In genomic region chr19:45075323-45076035, GRCm38 (mm10) we compare ENCODE assay signal across 7 mouse cellular contexts. TPM values are rescaled to one million over a fixed set of nuclear protein-coding genes. Genes with fewer than 3 reads are reported as not detected.
DNase-seq lines count a peak whose midpoint lies in the region; ATAC-seq lines count a peak whose summit lies in the region.

No protein-coding gene starts in this region.

- peaks cover 51% of the 10 kb centered on the region for H3K27me3 ChIP-seq in embryonic facial prominence, embryonic 12.5 days
- peaks cover 85% of the 10 kb centered on the region for H3K27me3 ChIP-seq in hindbrain, embryonic 10.5 days (ENCODE audit: insufficient read depth, poor library complexity, severe bottlenecking)

- ATAC-seq in embryonic facial prominence, embryonic 12.5 days (ENCODE audit: insufficient number of reproducible peaks, insufficient read depth, low FRiP score, low TSS enrichment) = 0 out of 2 replicates have a peak, but pooled peaks have one; percentile 16

- DNase-seq in urinary bladder, postnatal 14 days (ENCODE audit: low spot score) = peak; percentile 35
- DNase-seq in urinary bladder, adult 18-20 months (ENCODE audit: low spot score in 2 of 2) = no peak
- peak; percentile 57 for DNase-seq in hindbrain, embryonic 10.5 days (ENCODE audit: low spot score)
- peak; percentile 68 for DNase-seq in testis, postnatal 10 days (ENCODE audit: low spot score)
- DNase-seq in adrenal gland, adult 18-20 months (ENCODE audit: low spot score in 2 of 2) = no peak

- peak overlapping the region; percentile 59 for H3K4me3 ChIP-seq in embryonic facial prominence, embryonic 12.5 days
- peak overlapping the region; percentile 72 for H3K4me3 ChIP-seq in hindbrain, embryonic 10.5 days
- H3K4me3 ChIP-seq in macrophage (ENCODE audit: inconsistent target) = peak overlapping the region; percentile 79

- peak overlapping the region; percentile 89 for H3K27ac ChIP-seq in embryonic facial prominence, embryonic 12.5 days
- H3K27ac ChIP-seq in hindbrain, embryonic 10.5 days = peak overlapping the region; percentile 91
- H3K27ac ChIP-seq in macrophage = peak overlapping the region; percentile 93

- no peaks in the 10 kb centered on the region for H3K9me3 ChIP-seq in embryonic facial prominence, embryonic 12.5 days
- H3K9me3 ChIP-seq in hindbrain, embryonic 10.5 days = no peaks in the 10 kb centered on the region

- H3K4me2 ChIP-seq in embryonic facial prominence, embryonic 12.5 days (replicated peaks) = peak overlapping the region; percentile 93

- WGBS in embryonic facial prominence, embryonic 12.5 days = 1% methylated on average over 32 of the region's 32 CpGs
- WGBS in hindbrain, embryonic 10.5 days = under 1% methylated on average over 32 of the region's 32 CpGs
- WGBS in macrophage (ENCODE audit: missing documents) = 3% methylated on average over 32 of the region's 32 CpGs

- no peaks in the 10 kb centered on the region for H3K79me2 ChIP-seq in macrophage (ENCODE audit: inconsistent target)

- H3K4me1 ChIP-seq in embryonic facial prominence, embryonic 12.5 days = peaks cover 50% of the 10 kb centered on the region
- peaks cover 54% of the 10 kb centered on the region for H3K4me1 ChIP-seq in hindbrain, embryonic 10.5 days (replicated peaks)

- peak overlapping the region; percentile 64 for H3K9ac ChIP-seq in embryonic facial prominence, embryonic 12.5 days

- H3K36me3 ChIP-seq in embryonic facial prominence, embryonic 12.5 days = no peaks in the 10 kb centered on the region
- no peaks in the 10 kb centered on the region for H3K36me3 ChIP-seq in hindbrain, embryonic 10.5 days
- no peaks in the 10 kb centered on the region for H3K36me3 ChIP-seq in macrophage (ENCODE audit: inconsistent target)

RNA-seq across cellular contexts. Expression of gene Kazald1, which starts 0.4 kb away (rescaled TPM):
- polyA plus RNA-seq in embryonic facial prominence, embryonic 12.5 days (2016; fragmentation: Nextera tagmentation; extraction: Ambion mirVana) = 7.0 and 8.4 TPM in 2 replicates
- 1.3 and 8.9 TPM in 2 replicates for polyA plus RNA-seq in hindbrain, embryonic 10.5 days (2016; fragmentation: Nextera tagmentation; extraction: Ambion mirVana)
- total RNA-seq in macrophage (2018; cell fraction: chromatin; rRNA removed) = 1 to 10 TPM in 7 of 26 experiments, under 1 TPM in 10, not detected in 9; 0.53 to 1.8 (median 0.96) TPM
- total RNA-seq in macrophage (2018; cell fraction: cytosol; rRNA removed) = under 1 TPM in 20 of 26 experiments, not detected in 6; 0.10 to 0.47 (median 0.22) TPM
- 1 to 10 TPM in 7 of 26 experiments, under 1 TPM in 14, not detected in 5; 0.29 to 2.1 (median 0.77) TPM for total RNA-seq in macrophage (2018; cell fraction: nucleus; rRNA removed)
- polyA plus RNA-seq in macrophage (2018) = 0.10 to 0.33 TPM in 2 of 3 replicates, not detected in the other
- total RNA-seq in adrenal gland, adult 18-20 months (2021) = 1 to 10 TPM; 5.2 to 7.4 TPM

RNA-seq across cellular contexts. Expression of gene Sfxn3, which starts 28.2 kb away (rescaled TPM):
- polyA plus RNA-seq in embryonic facial prominence, embryonic 12.5 days (2016; fragmentation: Nextera tagmentation; extraction: Ambion mirVana) = 24.3 and 25.1 TPM in 2 replicates
- 9.8 and 17.8 TPM in 2 replicates for polyA plus RNA-seq in hindbrain, embryonic 10.5 days (2016; fragmentation: Nextera tagmentation; extraction: Ambion mirVana)
- total RNA-seq in macrophage (2018; cell fraction: chromatin; rRNA removed) = 10 to 100 TPM in 21 of 26 experiments, 1 to 10 TPM in 5; 8.1 to 45.0 (median 16.3) TPM
- 10 to 100 TPM; 13.1 to 36.5 (median 22.2) TPM for total RNA-seq in macrophage (2018; cell fraction: cytosol; rRNA removed)
- 10 to 100 TPM in 25 of 26 experiments, 1 to 10 TPM in 1; 9.8 to 50.9 (median 19.2) TPM for total RNA-seq in macrophage (2018; cell fraction: nucleus; rRNA removed)
- polyA plus RNA-seq in macrophage (2018) = 27.6 to 39.5 TPM (median 34.8 TPM) in 3 replicates
- total RNA-seq in adrenal gland, adult 18-20 months (2021) = 10 to 100 TPM; 50.1 to 51.8 TPM

RNA-seq across cellular contexts. Expression of gene Pdzd7, which starts 30.0 kb away (rescaled TPM):
- polyA plus RNA-seq in embryonic facial prominence, embryonic 12.5 days (2016; fragmentation: Nextera tagmentation; extraction: Ambion mirVana) = 0.29 and 0.52 TPM in 2 replicates
- polyA plus RNA-seq in hindbrain, embryonic 10.5 days (2016; fragmentation: Nextera tagmentation; extraction: Ambion mirVana) = 0.26 and 0.40 TPM in 2 replicates
- under 1 TPM in 4 of 26 experiments, not detected in 22; 0.19 to 0.52 (median 0.34) TPM for total RNA-seq in macrophage (2018; cell fraction: chromatin; rRNA removed)
- not detected for total RNA-seq in macrophage (2018; cell fraction: cytosol; rRNA removed)
- total RNA-seq in macrophage (2018; cell fraction: nucleus; rRNA removed) = under 1 TPM in 4 of 26 experiments, not detected in 22; 0.18 to 0.40 (median 0.28) TPM
- polyA plus RNA-seq in macrophage (2018) = not detected in 3 replicates
- under 1 TPM; 0.13 to 0.48 TPM for total RNA-seq in adrenal gland, adult 18-20 months (2021)

Comparison
In these comparisons a context has a peak if more than half of its experiments do, and no peak if none do; other contexts are left out.
1. DNase-seq: peak in urinary bladder, postnatal 14 days (single experiment), hindbrain, embryonic 10.5 days (single experiment) and testis, postnatal 10 days (single experiment); none in urinary bladder, adult 18-20 months (0 of 2) and adrenal gland, adult 18-20 months (0 of 2).
2. Peak in every context shown above with its lines, with median percentiles within 50 percentile points of each other: H3K27ac ChIP-seq and H3K4me3 ChIP-seq.